In the genomic region with DNA sequence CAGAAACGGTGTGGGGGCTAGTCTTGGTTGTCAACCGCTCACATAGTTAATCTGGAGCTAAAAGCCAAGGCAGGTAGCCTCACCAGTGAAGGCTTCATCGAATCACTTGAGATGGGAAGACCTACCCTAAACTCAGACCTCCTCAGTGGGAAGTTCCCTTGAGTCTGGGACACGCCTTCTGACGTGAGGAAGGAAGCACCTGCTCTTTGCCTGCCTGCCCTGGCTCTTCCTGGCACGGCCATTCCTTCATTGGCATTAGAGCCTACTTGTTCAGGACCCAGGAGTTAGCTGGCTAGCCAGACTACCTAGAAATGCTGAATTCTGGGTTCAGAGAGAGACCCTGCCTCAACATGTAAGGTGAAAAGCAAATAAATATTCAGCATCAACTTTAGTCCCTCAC, we compare ENCODE assay signal across 28 mouse cellular contexts.
"Had no signal": no experiment of that assay in that cellular context is flagged by ENCODE, and none has a peak within 500 bp of the region (broad histone marks: within the 10 kb centered on the region; RNA-seq: fewer than 3 reads in every experiment).

No protein-coding gene starts in this region.

- H3K9me3 ChIP-seq: heart, embryonic 13.5 days; heart, embryonic 15.5 days; hindbrain, embryonic 12.5 days; intestine, embryonic 15.5 days; limb, embryonic 13.5 days; limb, embryonic 15.5 days; liver, embryonic 12.5 days had no signal

- H3K27ac ChIP-seq: gastrocnemius, adult 2 months; heart, adult 2 months; heart, embryonic 13.5 days; heart, embryonic 15.5 days; hindbrain, embryonic 10.5 days; hindbrain, embryonic 12.5 days; hindbrain, embryonic 14.5 days; intestine, embryonic 15.5 days; layer of hippocampus, adult 2 months; left cerebral cortex, adult 2 months; limb, embryonic 13.5 days; limb, embryonic 15.5 days; liver, embryonic 12.5 days; liver, embryonic 14.5 days had no signal

- DNase-seq: gastrocnemius, adult 2 months; gastrocnemius, postnatal 10 days; gastrocnemius, postnatal 25 days; heart, adult 11 months; heart, adult 2 months; heart, postnatal 14 days; heart, postnatal 36 days; kidney, adult 18-20 months; kidney, adult 8-10 months; kidney, postnatal 10 days; kidney, postnatal 25 days; kidney, postnatal 4 days had no signal

- ATAC-seq: hindbrain, embryonic 16.5 days; inflammation-experienced regulatory T-cells, adult 6 months; intestine, embryonic 15.5 days; intestine, postnatal 0 days; liver, embryonic 12.5 days had no signal

- H3K9ac ChIP-seq: heart, embryonic 13.5 days; heart, embryonic 15.5 days; hindbrain, embryonic 12.5 days; hindbrain, embryonic 14.5 days; intestine, embryonic 15.5 days; limb, embryonic 13.5 days; limb, embryonic 15.5 days; liver, embryonic 12.5 days; liver, embryonic 14.5 days had no signal

- H3K4me2 ChIP-seq: heart, embryonic 11.5 days; heart, embryonic 13.5 days; heart, embryonic 15.5 days; hindbrain, embryonic 12.5 days; hindbrain, embryonic 14.5 days; intestine, embryonic 15.5 days; limb, embryonic 13.5 days; limb, embryonic 15.5 days; liver, embryonic 12.5 days had no signal

- H3K27me3 ChIP-seq: heart, embryonic 13.5 days; heart, embryonic 15.5 days; hindbrain, embryonic 12.5 days; intestine, embryonic 15.5 days; limb, embryonic 13.5 days; limb, embryonic 15.5 days; liver, embryonic 12.5 days had no signal

- H3K36me3 ChIP-seq: hindbrain, embryonic 12.5 days; intestine, embryonic 15.5 days; limb, embryonic 15.5 days; liver, embryonic 12.5 days had no signal

- H3K4me3 ChIP-seq: gastrocnemius, adult 2 months; heart, adult 2 months; heart, embryonic 13.5 days; heart, embryonic 15.5 days; hindbrain, embryonic 10.5 days; hindbrain, embryonic 12.5 days; intestine, embryonic 15.5 days; layer of hippocampus, adult 2 months; left cerebral cortex, adult 2 months; limb, embryonic 13.5 days; limb, embryonic 15.5 days; liver, embryonic 12.5 days had no signal
